Mouse (Mus musculus) heart, embryonic 16.5 days (tissue): ENCODE data around the gene Tm4sf19. TPM values are rescaled to one million over a fixed set of nuclear protein-coding genes. Genes with fewer than 3 reads are reported as not detected.

Experiments used
- ATAC-seq: fragments of 200-750 bp; cut with Nextera tagmentation; replicated peaks from 2 replicates; pipeline ENCODE4 v1.8.0; 2017; ENCODE audit warnings: moderate number of reproducible peaks; ENCODE audit not compliant: insufficient read depth, low FRiP score; ENCODE audit errors: extremely low read depth
- H3K27ac ChIP-seq: fragments of 300-500 bp; sonication (generic); 2 replicates; pipeline ENCODE4 v1.5.1; 2014; ENCODE audit warnings: mild to moderate bottlenecking, low read length, control low read depth, moderate library complexity
- H3K27me3 ChIP-seq: fragments of 300-500 bp; sonication (generic); 2 replicates; pipeline ENCODE4 v1.6.1; 2014; ENCODE audit warnings: low read length, mixed read lengths; ENCODE audit not compliant: control insufficient read depth, insufficient read depth
- H3K36me3 ChIP-seq: fragments of 300-500 bp; sonication (generic); 2 replicates; pipeline ENCODE4 v1.6.1; 2014; ENCODE audit not compliant: control insufficient read depth, insufficient read depth
- H3K4me1 ChIP-seq: fragments of 300-500 bp; sonication (generic); 2 replicates; pipeline ENCODE4 v1.6.1; 2014; ENCODE audit warnings: low read length, mixed read lengths; ENCODE audit not compliant: control insufficient read depth, insufficient read depth
- H3K4me2 ChIP-seq: fragments of 300-500 bp; sonication (generic); 2 replicates; pipeline ENCODE4 v1.6.1; 2014; ENCODE audit warnings: low read depth, mild to moderate bottlenecking, control low read depth, low read length
- H3K4me3 ChIP-seq: fragments of 300-500 bp; sonication (generic); 2 replicates; pipeline ENCODE4 v1.5.1; 2014; ENCODE audit warnings: mild to moderate bottlenecking, control low read depth, low read length
- H3K9ac ChIP-seq: fragments of 300-500 bp; sonication (generic); 2 replicates; pipeline ENCODE4 v1.6.1; 2014; ENCODE audit warnings: low read length, control low read depth
- H3K9me3 ChIP-seq: fragments of 300-500 bp; sonication (generic); replicated peaks from 2 replicates; pipeline ENCODE4 v1.6.1; 2016; ENCODE audit warnings: low read length; ENCODE audit not compliant: control insufficient read depth
- WGBS: fragments of 180-500 bp; shearing (Covaris S2); extraction: QIAGEN DNeasy Blood & Tissue Kit; methylation state at CpG from one replicate; pipeline ENCODE4 v1.1.7; 2014; 5-methylcytosine and 5-hydroxymethylcytosine counted together
- polyA plus RNA-seq: library from polyadenylated mRNA; unstranded; fragments of >200 nt; fragmentation: Nextera tagmentation; extraction: Ambion mirVana; gene quantifications from 2 replicates; pipeline ENCODE4 v1.2.1, GENCODE M21; 2015

Gene Tm4sf19
- polyA plus RNA-seq, 1 experiment from 2014 or later: not detected

DNA sequence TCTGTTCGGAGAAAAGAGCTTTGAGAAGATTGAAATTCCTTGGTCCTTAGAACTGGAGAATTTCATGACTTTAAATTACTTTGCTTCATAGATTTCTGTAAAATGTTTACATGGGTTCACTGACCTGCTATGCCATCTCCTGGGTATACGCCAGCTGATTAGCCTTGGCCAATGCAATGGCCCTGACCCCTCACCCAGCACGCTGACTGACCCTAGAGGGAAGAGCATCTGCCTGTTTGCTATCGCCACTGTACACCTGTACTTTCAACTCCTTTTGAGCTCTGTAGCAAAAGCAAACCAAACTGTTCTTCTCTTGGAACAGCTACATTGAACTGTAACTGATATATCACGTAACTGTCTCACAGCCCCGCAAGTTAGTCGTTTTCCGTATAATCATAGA is 52.8 kb downstream of the Tm4sf19 start:
- no peak overlapping the region for H3K4me2 ChIP-seq
- no peaks in the 10 kb centered on the region for H3K27me3 ChIP-seq
- no peak for ATAC-seq
- no peak overlapping the region for H3K4me3 ChIP-seq
- WGBS: 93% methylated on average over 8 of the region's 8 CpGs
- no peak overlapping the region for H3K9ac ChIP-seq
- peaks cover 9% of the 10 kb centered on the region for H3K36me3 ChIP-seq
- H3K9me3 ChIP-seq: no peaks in the 10 kb centered on the region
- H3K27ac ChIP-seq: no peak overlapping the region
- peaks cover 5% of the 10 kb centered on the region; the same call in 1 of the 2 replicates for H3K4me1 ChIP-seq

DNA sequence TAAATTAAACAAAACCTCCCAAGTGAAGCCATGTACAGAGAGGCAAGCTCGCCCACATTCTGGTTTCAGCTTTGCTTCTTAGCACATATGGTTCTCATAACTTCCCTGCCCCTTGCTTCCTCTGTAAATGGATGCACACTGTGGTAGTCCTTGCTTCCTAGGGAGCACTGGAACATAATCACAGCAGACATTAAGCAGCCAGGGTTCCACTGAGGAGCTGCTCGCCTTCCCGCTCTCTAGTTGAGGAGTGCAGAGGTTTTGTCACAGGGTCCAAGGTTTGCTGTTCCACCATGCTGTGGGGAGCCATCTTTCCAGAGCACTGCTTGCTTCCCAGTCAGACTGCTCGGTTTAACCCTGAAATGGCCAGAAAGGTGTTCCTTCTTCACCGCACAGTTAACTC is 54.3 kb downstream of the Tm4sf19 start:
- peaks cover 9% of the 10 kb centered on the region for H3K36me3 ChIP-seq
- no peak overlapping the region for H3K4me2 ChIP-seq
- H3K9me3 ChIP-seq: no peaks in the 10 kb centered on the region
- H3K27ac ChIP-seq: no peak overlapping the region
- 91% methylated on average over 5 of the region's 5 CpGs for WGBS
- H3K9ac ChIP-seq: no peak overlapping the region
- H3K27me3 ChIP-seq: no peaks in the 10 kb centered on the region
- H3K4me1 ChIP-seq: peaks cover 5% of the 10 kb centered on the region; the same call in 1 of the 2 replicates
- no peak for ATAC-seq
- H3K4me3 ChIP-seq: no peak overlapping the region

DNA sequence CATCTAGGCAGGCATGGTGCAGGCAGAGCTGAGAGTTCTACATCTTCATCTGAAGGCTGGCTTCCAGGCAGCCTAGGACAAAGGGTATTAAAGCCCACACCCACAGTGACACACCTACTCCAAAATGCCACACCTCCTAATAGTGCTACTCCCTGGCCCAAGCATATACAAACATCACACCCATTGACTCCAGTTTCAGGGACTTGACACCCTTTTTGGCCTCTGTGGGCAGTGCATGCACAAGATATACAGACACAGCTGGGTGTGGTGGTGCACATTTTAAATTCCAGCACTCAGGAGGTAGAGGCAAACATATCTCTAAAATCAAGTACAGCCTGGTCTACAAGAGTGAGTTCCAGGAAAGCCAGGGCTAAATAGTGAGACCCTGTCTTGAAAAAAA is 55.8 kb downstream of the Tm4sf19 start:
- ATAC-seq: no peak
- no peaks in the 10 kb centered on the region for H3K9me3 ChIP-seq
- peaks cover 5% of the 10 kb centered on the region; the same call in 1 of the 2 replicates for H3K4me1 ChIP-seq
- H3K36me3 ChIP-seq: peaks cover 9% of the 10 kb centered on the region
- no peak overlapping the region for H3K9ac ChIP-seq
- no peak overlapping the region for H3K4me2 ChIP-seq
- no peak overlapping the region for H3K4me3 ChIP-seq
- no peaks in the 10 kb centered on the region for H3K27me3 ChIP-seq
- no peak overlapping the region for H3K27ac ChIP-seq

DNA sequence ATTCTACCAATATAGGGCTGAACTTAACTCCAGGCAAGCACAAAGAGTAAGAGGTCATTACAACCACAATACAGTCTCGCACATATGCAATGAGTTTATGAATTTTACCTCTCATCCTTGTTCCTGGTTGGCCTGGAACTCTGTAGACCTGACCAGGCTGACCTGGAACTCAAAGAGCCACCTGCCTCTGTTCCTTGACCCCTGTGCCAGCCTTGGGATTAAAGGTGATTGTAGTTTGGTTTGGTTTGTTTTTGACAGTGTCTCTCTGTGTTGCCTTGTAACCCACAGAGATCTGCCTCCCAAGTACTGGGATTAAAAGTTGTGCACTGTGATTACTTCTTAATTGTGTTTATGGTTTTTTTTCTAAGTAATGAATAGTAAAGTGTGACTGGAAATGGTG is 56.5 kb downstream of the Tm4sf19 start:
- ATAC-seq: no peak
- 100% methylated on average over 1 of the region's 1 CpGs for WGBS
- H3K4me1 ChIP-seq: peaks cover 5% of the 10 kb centered on the region; the same call in 1 of the 2 replicates
- H3K9me3 ChIP-seq: no peaks in the 10 kb centered on the region
- no peaks in the 10 kb centered on the region for H3K27me3 ChIP-seq
- no peak overlapping the region for H3K9ac ChIP-seq
- H3K27ac ChIP-seq: no peak overlapping the region
- no peak overlapping the region for H3K4me3 ChIP-seq
- peaks cover 9% of the 10 kb centered on the region for H3K36me3 ChIP-seq
- no peak overlapping the region for H3K4me2 ChIP-seq

Other genes starting within 250 kb of the Tm4sf19 start
- 18.1 and 20.5 TPM in 2 replicates for gene Nrros, start 234.9 kb upstream of the Tm4sf19 start, polyA plus RNA-seq
- 0.47 and 1.1 TPM in 2 replicates for gene Bex6, start 220.7 kb upstream of the Tm4sf19 start, polyA plus RNA-seq
- 3.7 and 5.1 TPM in 2 replicates for gene Fbxo45, start 153.3 kb upstream of the Tm4sf19 start, polyA plus RNA-seq
- 11.6 and 11.9 TPM in 2 replicates for gene Wdr53, start 153.3 kb upstream of the Tm4sf19 start, polyA plus RNA-seq
- 0.16 TPM in 1 of 2 replicates, not detected in the other for gene Smco1, start 129.0 kb upstream of the Tm4sf19 start, polyA plus RNA-seq
- 17.3 and 19.3 TPM in 2 replicates for gene Rnf168, start 123.0 kb upstream of the Tm4sf19 start, polyA plus RNA-seq
- 17.8 and 18.1 TPM in 2 replicates for gene Ubxn7, start 68.2 kb upstream of the Tm4sf19 start, polyA plus RNA-seq
- gene Tctex1d2, start 19.2 kb downstream of the Tm4sf19 start, polyA plus RNA-seq: 21.3 and 22.8 TPM in 2 replicates
- gene Pcyt1a, start 30.4 kb downstream of the Tm4sf19 start, polyA plus RNA-seq: 38.8 and 42.3 TPM in 2 replicates
- gene Slc51a, start 87.4 kb downstream of the Tm4sf19 start, polyA plus RNA-seq: 0.59 and 2.4 TPM in 2 replicates
- gene Zdhhc19, start 95.8 kb downstream of the Tm4sf19 start, polyA plus RNA-seq: not detected in 2 replicates
- 49.2 and 53.8 TPM in 2 replicates for gene Tfrc, start 208.4 kb downstream of the Tm4sf19 start, polyA plus RNA-seq
- gene Tnk2, start 243.4 kb downstream of the Tm4sf19 start, polyA plus RNA-seq: 9.0 and 9.5 TPM in 2 replicates